Mouse (Mus musculus): ENCODE data around the gene E330009J07Rik. TPM values are rescaled to one million over a fixed set of nuclear protein-coding genes. Genes with fewer than 3 reads are reported as not detected.

E330009J07Rik gene
- 64.6 and 67.0 TPM in 2 replicates for polyA plus RNA-seq (2012; rRNA removed)

- peak; percentile 94 to 95 for DNase-seq
- Histone ChIP-seq H3K27me3 (ENCODE audit: control insufficient read depth, insufficient read depth, low read length) (no peaks in the 10 kb centered on the region), H3K4me1 (ENCODE audit: control insufficient read depth, insufficient read depth, low read length) (peaks cover 16% of the 10 kb centered on the region; the same call in 1 of the 2 replicates), H3K4me3 (replicated peaks; ENCODE audit: insufficient read depth, low read depth, low read length) (peak within 1 kb of the TSS; percentile 89), H3K27ac (ENCODE audit: insufficient read depth, low read length) (peak within 1 kb of the TSS; percentile 99)
- under 1% methylated on average over 38 of the region's 38 CpGs for WGBS
- TF ChIP-seq POLR2A (IDR thresholded peaks at IDR 0.05; ENCODE audit: borderline replicate concordance, insufficient read depth, low read length) = peak; percentile 77; the same call in 1 of the 2 replicates
- TF ChIP-seq CTCF (IDR thresholded peaks at IDR 0.05; ENCODE audit: borderline replicate concordance, insufficient read depth, low read depth, low read length) = no peak
These were observed at the start of gene E330009J07Rik for GRCm38 (mm10) chr6:40436047-40436483. Gene E330009J07Rik, minus strand, starts transcription at chr6:40436135.

- no peak for DNase-seq
- TF ChIP-seq POLR2A (IDR thresholded peaks at IDR 0.05; ENCODE audit: borderline replicate concordance, insufficient read depth, low read length) = no peak
- TF ChIP-seq CTCF (IDR thresholded peaks at IDR 0.05; ENCODE audit: borderline replicate concordance, insufficient read depth, low read depth, low read length) = no peak
- Histone ChIP-seq H3K4me1 (ENCODE audit: control insufficient read depth, insufficient read depth, low read length) (no peaks in the 10 kb centered on the region), H3K27me3 (ENCODE audit: control insufficient read depth, insufficient read depth, low read length) (no peaks in the 10 kb centered on the region), H3K27ac (ENCODE audit: insufficient read depth, low read length) (no peak overlapping the region), H3K4me3 (replicated peaks; ENCODE audit: insufficient read depth, low read depth, low read length) (no peak overlapping the region)
- WGBS = 87% methylated on average over 5 of the region's 5 CpGs
These were observed 46.4 kb upstream of the E330009J07Rik start for GRCm38 (mm10) chr6:40482318-40482717.

GRCm38 (mm10) chr6:40479705-40480104 is 43.8 kb upstream of the E330009J07Rik start:
- no peak for DNase-seq
- H3K27me3 ChIP-seq (ENCODE audit: control insufficient read depth, insufficient read depth, low read length) = no peaks in the 10 kb centered on the region
- no peak overlapping the region for H3K27ac ChIP-seq (ENCODE audit: insufficient read depth, low read length)
- WGBS = 100% methylated on average over 1 of the region's 1 CpGs
- TF ChIP-seq POLR2A (IDR thresholded peaks at IDR 0.05; ENCODE audit: borderline replicate concordance, insufficient read depth, low read length) (no peak), CTCF (IDR thresholded peaks at IDR 0.05; ENCODE audit: borderline replicate concordance, insufficient read depth, low read depth, low read length) (no peak)
- no peak overlapping the region for H3K4me3 ChIP-seq (replicated peaks; ENCODE audit: insufficient read depth, low read depth, low read length)
- H3K4me1 ChIP-seq (ENCODE audit: control insufficient read depth, insufficient read depth, low read length) = no peaks in the 10 kb centered on the region

GRCm38 (mm10) chr6:40476132-40476531 is 40.2 kb upstream of the E330009J07Rik start:
- TF ChIP-seq CTCF (IDR thresholded peaks at IDR 0.05; ENCODE audit: borderline replicate concordance, insufficient read depth, low read depth, low read length) (no peak), POLR2A (IDR thresholded peaks at IDR 0.05; ENCODE audit: borderline replicate concordance, insufficient read depth, low read length) (no peak)
- no peak for DNase-seq
- WGBS = 88% methylated on average over 4 of the region's 4 CpGs
- no peaks in the 10 kb centered on the region for H3K27me3 ChIP-seq (ENCODE audit: control insufficient read depth, insufficient read depth, low read length)
- H3K4me1 ChIP-seq (ENCODE audit: control insufficient read depth, insufficient read depth, low read length) = no peaks in the 10 kb centered on the region; the same call in 1 of the 2 replicates
- H3K27ac ChIP-seq (ENCODE audit: insufficient read depth, low read length) = no peak overlapping the region
- no peak overlapping the region for H3K4me3 ChIP-seq (replicated peaks; ENCODE audit: insufficient read depth, low read depth, low read length)

GRCm38 (mm10) chr6:40471720-40472010 is 35.7 kb upstream of the E330009J07Rik start:
- Histone ChIP-seq H3K27ac (ENCODE audit: insufficient read depth, low read length) (peak overlapping the region; percentile 67), H3K27me3 (ENCODE audit: control insufficient read depth, insufficient read depth, low read length) (no peaks in the 10 kb centered on the region), H3K4me3 (replicated peaks; ENCODE audit: insufficient read depth, low read depth, low read length) (peak overlapping the region; percentile 62), H3K4me1 (ENCODE audit: control insufficient read depth, insufficient read depth, low read length) (no peaks in the 10 kb centered on the region; the same call in 1 of the 2 replicates)
- under 1% methylated on average over 7 of the region's 7 CpGs for WGBS
- no peak for DNase-seq
- no peak for TF ChIP-seq CTCF (IDR thresholded peaks at IDR 0.05; ENCODE audit: borderline replicate concordance, insufficient read depth, low read depth, low read length)
- TF ChIP-seq POLR2A (IDR thresholded peaks at IDR 0.05; ENCODE audit: borderline replicate concordance, insufficient read depth, low read length) = no peak

GRCm38 (mm10) chr6:40470916-40471719 is 35.2 kb upstream of the E330009J07Rik start, which contains the start of gene Ssbp1:
Gene Ssbp1, plus strand, starts transcription at chr6:40471352.
- Histone ChIP-seq H3K27me3 (ENCODE audit: control insufficient read depth, insufficient read depth, low read length) (no peaks in the 10 kb centered on the region), H3K4me3 (replicated peaks; ENCODE audit: insufficient read depth, low read depth, low read length) (peak within 1 kb of the TSS; percentile 62), H3K4me1 (ENCODE audit: control insufficient read depth, insufficient read depth, low read length) (no peaks in the 10 kb centered on the region; the same call in 1 of the 2 replicates), H3K27ac (ENCODE audit: insufficient read depth, low read length) (peak within 1 kb of the TSS; percentile 67)
- TF ChIP-seq POLR2A (IDR thresholded peaks at IDR 0.05; ENCODE audit: borderline replicate concordance, insufficient read depth, low read length) = peak; percentile 90
- no peak for TF ChIP-seq CTCF (IDR thresholded peaks at IDR 0.05; ENCODE audit: borderline replicate concordance, insufficient read depth, low read depth, low read length)
- DNase-seq = peak; percentile 92
- WGBS = under 1% methylated on average over 54 of the region's 54 CpGs

GRCm38 (mm10) chr6:40465710-40466109 is 29.8 kb upstream of the E330009J07Rik start:
- DNase-seq = no peak
- 36% methylated on average over 6 of the region's 6 CpGs for WGBS
- Histone ChIP-seq H3K27me3 (ENCODE audit: control insufficient read depth, insufficient read depth, low read length) (no peaks in the 10 kb centered on the region), H3K4me1 (ENCODE audit: control insufficient read depth, insufficient read depth, low read length) (no peaks in the 10 kb centered on the region), H3K27ac (ENCODE audit: insufficient read depth, low read length) (no peak overlapping the region), H3K4me3 (replicated peaks; ENCODE audit: insufficient read depth, low read depth, low read length) (no peak overlapping the region)
- no peak for TF ChIP-seq POLR2A (IDR thresholded peaks at IDR 0.05; ENCODE audit: borderline replicate concordance, insufficient read depth, low read length)
- TF ChIP-seq CTCF (IDR thresholded peaks at IDR 0.05; ENCODE audit: borderline replicate concordance, insufficient read depth, low read depth, low read length) = no peak

Measured in cerebellum, adult 2 months (tissue).